Mouse (Mus musculus) forebrain, postnatal 0 days (tissue): ENCODE data around the gene Nhsl1. TPM values are rescaled to one million over a fixed set of nuclear protein-coding genes. Genes with fewer than 3 reads are reported as not detected.

Experiments used
- ATAC-seq: fragments of 200-750 bp; cut with Nextera tagmentation; 2 replicates; pipeline ENCODE4 v1.8.0; 2017; ENCODE audit warnings: mild to moderate bottlenecking, moderate library complexity
- DNase-seq: peaks from one replicate; pipeline ENCODE4 v3.0.0-alpha.2; 2015
- H3K27ac ChIP-seq: fragments of 300-500 bp; sonication (generic); 2 replicates; pipeline ENCODE4 v1.5.1; 2014; ENCODE audit warnings: low read depth, mild to moderate bottlenecking, antibody characterized with exemption, low read length, moderate library complexity, mixed read lengths
- H3K27me3 ChIP-seq: fragments of 300-500 bp; sonication (generic); 2 replicates; pipeline ENCODE4 v1.6.1; 2014; ENCODE audit warnings: mild to moderate bottlenecking, low read length, mixed read lengths; ENCODE audit not compliant: insufficient read depth
- H3K36me3 ChIP-seq: fragments of 300-500 bp; sonication (generic); 2 replicates; pipeline ENCODE4 v1.6.1; 2014; ENCODE audit warnings: mild to moderate bottlenecking, moderate library complexity; ENCODE audit not compliant: insufficient read depth
- H3K4me1 ChIP-seq: fragments of 300-500 bp; sonication (generic); 2 replicates; pipeline ENCODE4 v1.6.1; 2014; ENCODE audit warnings: antibody characterized with exemption; ENCODE audit not compliant: insufficient read depth
- H3K4me2 ChIP-seq: fragments of 300-500 bp; sonication (generic); 2 replicates; pipeline ENCODE4 v1.6.1; 2014; ENCODE audit warnings: low read depth, mild to moderate bottlenecking, moderate library complexity
- H3K4me3 ChIP-seq: fragments of 300-500 bp; sonication (generic); 2 replicates; pipeline ENCODE4 v1.5.1; 2014; ENCODE audit warnings: low read depth, low read length, mixed read lengths
- H3K9ac ChIP-seq: fragments of 300-500 bp; sonication (generic); 2 replicates; pipeline ENCODE4 v1.6.1; 2014; ENCODE audit warnings: mild to moderate bottlenecking
- H3K9me3 ChIP-seq: fragments of 300-500 bp; sonication (generic); 2 replicates; pipeline ENCODE4 v1.6.1; 2016; ENCODE audit warnings: low read length
- CTCF ChIP-seq: sonication (generic); IDR thresholded peaks from 2 replicates; pipeline ENCODE4 v1.5.1; 2016; ENCODE audit warnings: antibody characterized with exemption, control low read depth, low read depth
- WGBS: fragments of 180-500 bp; shearing (Covaris S2); extraction: QIAGEN DNeasy Blood & Tissue Kit; methylation state at CpG from one replicate; pipeline ENCODE4 v1.1.7; 2014; 5-methylcytosine and 5-hydroxymethylcytosine counted together
- polyA plus RNA-seq: library from polyadenylated mRNA; unstranded; fragments of >200 nt; fragmentation: Nextera tagmentation; extraction: Ambion mirVana; gene quantifications from 2 replicates; pipeline ENCODE4 v1.2.1, GENCODE M21; 2015
- total RNA-seq: library from RNA; depleted of rRNA; stranded (reverse); fragments of >200 nt; gene quantifications from 2 replicates; pipeline ENCODE4 v1.2.3, GENCODE M21; 2014

Gene Nhsl1
- total and polyA plus RNA-seq, 2 experiments from 2014 or later = 8.9 to 22.0 TPM

DNA sequence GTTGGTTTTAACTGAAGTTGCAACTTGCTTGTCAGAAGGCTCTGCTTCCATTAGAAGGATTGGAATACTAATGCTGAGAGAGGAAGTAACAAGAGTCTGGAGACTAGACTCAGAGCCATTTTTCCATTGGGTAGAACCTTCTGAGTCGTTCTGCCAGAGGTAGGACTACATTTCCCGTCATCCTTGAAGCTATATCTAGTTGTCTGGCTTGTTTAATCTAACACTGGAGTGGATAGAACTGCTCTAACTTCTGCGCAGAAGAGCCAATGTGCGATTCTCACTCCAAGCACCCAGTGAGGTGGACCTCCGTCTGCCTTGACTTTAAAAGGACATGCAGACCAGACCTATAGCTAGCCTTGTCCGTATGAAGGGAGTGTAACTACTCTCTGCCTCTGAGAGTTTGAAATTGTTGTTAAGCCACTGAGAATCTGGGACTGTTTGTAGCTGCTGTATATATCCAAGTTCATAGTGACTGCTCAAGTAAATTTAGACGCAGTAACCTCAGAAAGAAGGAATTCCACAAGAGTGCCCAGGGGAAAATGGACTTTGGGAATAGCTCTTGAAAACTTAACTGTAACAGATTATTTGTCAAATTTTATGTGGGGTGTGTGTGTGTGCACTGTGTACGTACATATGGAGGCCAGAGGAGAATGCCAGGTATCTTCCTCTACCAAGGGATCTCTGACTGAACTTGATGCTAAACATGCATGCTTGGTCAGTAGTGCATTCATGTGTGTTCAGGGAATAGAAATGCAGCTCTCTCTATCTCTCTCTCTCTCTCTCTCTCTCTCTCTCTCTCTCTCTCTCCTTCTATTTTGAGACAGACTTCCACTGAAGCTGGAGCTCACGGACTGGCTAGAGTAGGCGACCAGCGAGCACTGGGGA is 174.5 kb downstream of the Nhsl1 start:
- Histone ChIP-seq H3K4me2 (no peak overlapping the region), H3K9ac (no peak overlapping the region), H3K27me3 (no peaks in the 10 kb centered on the region), H3K27ac (no peak overlapping the region), H3K9me3 (no peaks in the 10 kb centered on the region), H3K4me1 (no peaks in the 10 kb centered on the region), H3K4me3 (no peak overlapping the region), H3K36me3 (no peaks in the 10 kb centered on the region)
- 94% methylated on average over 11 of the region's 11 CpGs for WGBS
- no peak for DNase-seq
- ATAC-seq = no peak
- TF ChIP-seq CTCF = no peak

DNA sequence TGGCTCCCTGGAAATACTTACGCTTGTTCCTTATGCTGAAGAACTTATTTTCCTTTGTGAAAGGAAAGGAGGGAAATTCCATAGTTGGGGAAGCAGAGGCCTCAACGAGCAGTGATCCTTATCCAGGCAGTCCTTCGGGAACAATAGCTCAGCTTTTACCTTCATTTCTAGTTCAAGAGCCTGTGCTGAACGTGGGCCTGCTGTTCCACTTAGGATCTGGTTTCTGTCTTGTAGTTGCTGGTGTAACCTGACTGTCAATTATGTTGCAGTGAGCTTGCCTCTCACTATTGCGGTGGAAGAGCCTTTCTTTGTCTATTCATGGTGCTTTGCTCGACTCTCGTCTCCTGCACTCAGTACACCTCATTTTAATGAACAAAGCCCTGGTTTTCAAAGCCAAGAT is 175.5 kb downstream of the Nhsl1 start:
- no peaks in the 10 kb centered on the region for H3K36me3 ChIP-seq
- TF ChIP-seq CTCF = no peak
- no peaks in the 10 kb centered on the region for H3K4me1 ChIP-seq
- DNase-seq (no peak), ATAC-seq (no peak)
- H3K4me2 ChIP-seq = no peak overlapping the region
- H3K27me3 ChIP-seq = no peaks in the 10 kb centered on the region
- H3K4me3 ChIP-seq = no peak overlapping the region
- no peaks in the 10 kb centered on the region for H3K9me3 ChIP-seq
- H3K27ac ChIP-seq = no peak overlapping the region
- WGBS = 32% methylated on average over 7 of the region's 7 CpGs
- H3K9ac ChIP-seq = no peak overlapping the region

DNA sequence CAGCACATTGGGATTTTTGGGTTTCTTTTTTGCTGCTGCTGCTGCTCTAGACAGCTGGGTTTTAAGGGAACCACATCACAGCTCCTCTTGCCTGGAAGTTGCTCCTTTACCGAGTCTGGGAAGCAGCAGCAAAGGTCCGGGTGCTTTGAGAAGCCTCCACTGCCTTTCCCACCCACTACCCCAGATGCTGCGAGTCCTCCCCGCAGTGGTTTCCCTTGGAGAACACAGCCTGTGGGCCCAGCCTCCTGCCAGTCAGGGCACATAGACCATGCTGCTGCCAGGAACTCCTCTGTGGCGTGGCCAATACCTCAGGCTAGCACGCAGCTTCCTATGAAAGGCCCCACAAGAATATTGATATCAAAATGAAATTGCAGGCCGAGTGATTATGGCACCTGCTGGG is 178.3 kb downstream of the Nhsl1 start:
- no peaks in the 10 kb centered on the region for H3K27me3 ChIP-seq
- H3K36me3 ChIP-seq = peaks cover 4% of the 10 kb centered on the region
- ATAC-seq (no peak), DNase-seq (no peak)
- H3K27ac ChIP-seq = no peak overlapping the region
- H3K9me3 ChIP-seq = no peaks in the 10 kb centered on the region
- no peak overlapping the region for H3K9ac ChIP-seq
- H3K4me3 ChIP-seq = no peak overlapping the region
- no peak overlapping the region for H3K4me2 ChIP-seq
- no peaks in the 10 kb centered on the region for H3K4me1 ChIP-seq
- WGBS = 71% methylated on average over 7 of the region's 7 CpGs
- TF ChIP-seq CTCF = no peak

DNA sequence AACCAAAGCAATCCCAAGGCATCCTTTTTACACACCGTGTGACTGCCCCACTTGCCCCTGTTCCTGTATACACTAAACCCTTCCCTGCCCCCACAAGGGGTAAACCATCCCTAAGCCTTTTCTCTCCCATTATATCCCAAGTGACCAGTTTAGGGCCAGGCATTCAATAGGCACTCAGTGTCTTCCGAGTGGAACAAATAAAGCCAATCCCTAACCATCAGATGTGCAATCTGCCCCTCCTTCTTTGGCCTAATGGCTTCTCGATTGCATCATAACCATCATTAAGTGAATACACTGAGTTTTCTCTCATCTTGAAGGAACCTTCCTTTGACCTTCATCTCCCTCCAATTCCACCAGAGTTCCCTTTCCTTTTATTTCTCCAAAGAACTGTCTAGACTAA is 183.2 kb downstream of the Nhsl1 start:
- no peak for TF ChIP-seq CTCF
- 48% methylated on average over 3 of the region's 3 CpGs for WGBS

DNA sequence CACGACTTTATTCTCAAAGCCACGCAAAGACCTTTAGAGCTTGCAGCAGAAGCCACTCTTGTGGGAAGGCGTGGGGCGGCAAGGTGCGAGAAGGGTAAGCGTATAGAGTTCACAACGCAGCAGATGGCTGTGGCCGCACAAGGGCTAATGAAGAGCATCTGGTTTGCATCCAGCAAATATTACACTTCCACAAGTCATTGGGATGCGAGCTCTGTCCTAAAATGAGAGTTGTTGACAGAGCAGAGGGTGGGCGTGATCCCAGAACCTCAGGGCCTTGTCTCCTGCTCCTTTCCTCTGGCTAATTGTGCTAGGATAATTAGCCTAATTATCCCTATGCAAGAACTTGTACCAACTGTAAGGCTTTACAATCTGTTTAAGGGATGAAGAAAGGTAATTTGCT is 186.9 kb downstream of the Nhsl1 start:
- Histone ChIP-seq H3K27ac (no peak overlapping the region), H3K4me1 (no peaks in the 10 kb centered on the region; the same call in 1 of the 2 replicates), H3K27me3 (no peaks in the 10 kb centered on the region), H3K4me2 (no peak overlapping the region), H3K4me3 (no peak overlapping the region), H3K9me3 (no peaks in the 10 kb centered on the region), H3K9ac (no peak overlapping the region), H3K36me3 (peaks cover 4% of the 10 kb centered on the region)
- peak; percentile 14; the same call in 1 of the 2 replicates for ATAC-seq
- DNase-seq = no peak
- WGBS = 28% methylated on average over 10 of the region's 10 CpGs
- TF ChIP-seq CTCF = no peak

More for the DNA sequence above, 183.2 kb downstream of the Nhsl1 start:
- Histone ChIP-seq H3K27me3 (no peaks in the 10 kb centered on the region), H3K27ac (no peak overlapping the region), H3K9me3 (no peaks in the 10 kb centered on the region), H3K4me1 (no peaks in the 10 kb centered on the region; the same call in 1 of the 2 replicates), H3K4me2 (no peak overlapping the region), H3K4me3 (no peak overlapping the region), H3K36me3 (peaks cover 4% of the 10 kb centered on the region), H3K9ac (no peak overlapping the region)
- DNase-seq (no peak), ATAC-seq (no peak)

DNA sequence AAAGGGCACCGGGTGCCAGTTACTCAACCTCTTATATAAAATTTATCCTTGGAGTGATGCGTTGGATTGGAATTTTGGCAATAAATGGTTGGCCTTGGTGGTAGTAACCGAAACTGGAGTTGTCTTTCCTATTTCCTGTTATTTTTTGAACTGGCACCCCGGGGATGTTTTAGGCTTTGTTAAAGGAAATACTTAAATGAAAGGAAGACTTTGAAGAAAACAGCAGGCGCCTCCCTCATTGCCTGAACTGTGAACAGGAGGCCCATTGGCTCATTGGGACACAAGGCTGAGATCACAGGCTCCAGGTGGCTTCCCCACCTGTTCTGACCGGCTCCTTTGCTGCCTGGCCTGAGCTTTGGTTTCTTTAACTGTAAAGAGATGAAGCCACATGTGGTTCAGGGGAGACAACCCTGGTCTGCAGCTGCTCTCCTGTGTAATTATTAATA is 187.7 kb downstream of the Nhsl1 start:
- ATAC-seq (no peak), DNase-seq (no peak)
- Histone ChIP-seq H3K4me3 (no peak overlapping the region), H3K27ac (0 out of 2 replicates have a peak overlapping the region, but pooled peaks have one; percentile 9), H3K4me2 (no peak overlapping the region), H3K9me3 (no peaks in the 10 kb centered on the region), H3K4me1 (no peaks in the 10 kb centered on the region; the same call in 1 of the 2 replicates), H3K36me3 (no peaks in the 10 kb centered on the region), H3K27me3 (no peaks in the 10 kb centered on the region), H3K9ac (no peak overlapping the region)
- 31% methylated on average over 6 of the region's 6 CpGs for WGBS
- TF ChIP-seq CTCF = no peak

DNA sequence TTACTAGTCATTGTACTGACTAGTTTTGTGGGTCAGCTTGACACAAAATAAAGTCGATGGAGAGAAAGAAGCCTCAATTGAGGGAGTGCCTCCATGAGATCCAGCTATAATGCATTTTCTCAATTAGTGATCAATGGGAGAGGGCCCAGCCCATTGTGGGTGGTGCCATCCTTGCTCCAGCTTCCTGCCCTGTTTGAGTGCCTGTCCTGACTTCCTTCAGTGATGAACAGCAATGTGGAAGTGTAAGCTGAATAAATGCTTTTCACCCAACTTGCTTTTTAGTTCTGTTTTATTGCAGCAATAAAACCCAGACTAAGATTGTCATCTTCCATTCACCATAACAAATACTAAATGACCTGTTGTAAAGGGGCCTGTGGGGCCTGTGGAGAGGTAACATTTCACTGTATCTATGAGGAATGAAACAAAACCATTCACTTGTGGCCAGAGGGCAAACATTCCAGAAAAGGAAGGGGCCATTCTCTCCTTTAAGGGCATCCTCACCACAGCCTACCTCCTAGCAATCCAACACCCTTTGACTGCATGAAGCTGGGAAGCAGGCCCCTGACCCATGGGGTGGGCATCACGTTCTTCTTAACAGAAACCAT is 189.2 kb downstream of the Nhsl1 start:
- DNase-seq (no peak), ATAC-seq (no peak)
- no peaks in the 10 kb centered on the region for H3K36me3 ChIP-seq
- H3K4me2 ChIP-seq = no peak overlapping the region
- H3K27ac ChIP-seq = no peak overlapping the region
- 63% methylated on average over 2 of the region's 2 CpGs for WGBS
- H3K9ac ChIP-seq = no peak overlapping the region
- H3K4me1 ChIP-seq = no peaks in the 10 kb centered on the region; the same call in 1 of the 2 replicates
- H3K9me3 ChIP-seq = no peaks in the 10 kb centered on the region
- no peak overlapping the region for H3K4me3 ChIP-seq
- no peak for TF ChIP-seq CTCF
- H3K27me3 ChIP-seq = no peaks in the 10 kb centered on the region
